Mouse (Mus musculus) intestine, postnatal 0 days (tissue): ENCODE results near the gene Bche. TPM values are rescaled to one million over a fixed set of nuclear protein-coding genes. Genes with fewer than 3 reads are reported as not detected.

Source experiments
- ATAC-seq: fragments of 200-750 bp; cut with Nextera tagmentation; 2 replicates; pipeline ENCODE4 v1.8.0; 2017; ENCODE audit warnings: mild to moderate bottlenecking, moderate TSS enrichment, moderate library complexity
- H3K27ac ChIP-seq: fragments of 300-500 bp; sonication (generic); 2 replicates; pipeline ENCODE4 v1.5.1; 2014; ENCODE audit warnings: mild to moderate bottlenecking, low read depth, low read length, moderate library complexity
- H3K27me3 ChIP-seq: fragments of 300-500 bp; sonication (generic); replicated peaks from 2 replicates; pipeline ENCODE4 v1.6.1; 2014; ENCODE audit warnings: low read length, mixed read lengths; ENCODE audit not compliant: control insufficient read depth, insufficient read depth
- H3K36me3 ChIP-seq: fragments of 300-500 bp; sonication (generic); 2 replicates; pipeline ENCODE4 v1.6.1; 2014; ENCODE audit warnings: mild to moderate bottlenecking, moderate library complexity; ENCODE audit not compliant: control insufficient read depth, insufficient read depth
- H3K4me1 ChIP-seq: fragments of 300-500 bp; sonication (generic); replicated peaks from 2 replicates; pipeline ENCODE4 v1.6.1; 2014; ENCODE audit warnings: antibody characterized with exemption, low read length, mixed read lengths; ENCODE audit not compliant: control insufficient read depth, insufficient read depth
- H3K4me2 ChIP-seq: fragments of 300-500 bp; sonication (generic); replicated peaks from 2 replicates; pipeline ENCODE4 v1.6.1; 2014; ENCODE audit warnings: low read depth, mild to moderate bottlenecking, moderate library complexity
- H3K4me3 ChIP-seq: fragments of 300-500 bp; sonication (generic); 2 replicates; pipeline ENCODE4 v1.5.1; 2014; ENCODE audit warnings: low read depth, low read length
- H3K9ac ChIP-seq: fragments of 300-500 bp; sonication (generic); 2 replicates; pipeline ENCODE4 v1.6.1; 2014; ENCODE audit warnings: mild to moderate bottlenecking, low read depth, low read length
- H3K9me3 ChIP-seq: fragments of 300-500 bp; sonication (generic); 2 replicates; pipeline ENCODE4 v1.6.1; 2016; ENCODE audit warnings: mixed run types; ENCODE audit not compliant: control insufficient read depth
- CTCF ChIP-seq: sonication (generic); IDR thresholded peaks from 2 replicates; pipeline ENCODE4 v1.5.1; 2016; ENCODE audit warnings: low read depth, mild to moderate bottlenecking, control low read depth, antibody characterized with exemption, moderate library complexity
- WGBS: fragments of 180-500 bp; shearing (Covaris S2); extraction: QIAGEN DNeasy Blood & Tissue Kit; methylation state at CpG from one replicate; pipeline ENCODE4 v1.1.7; 2014; 5-methylcytosine and 5-hydroxymethylcytosine counted together
- polyA plus RNA-seq: library from polyadenylated mRNA; unstranded; fragments of >200 nt; fragmentation: Nextera tagmentation; extraction: Ambion mirVana; gene quantifications from 2 replicates; pipeline ENCODE4 v1.2.1, GENCODE M21; 2015

The Bche gene
- polyA plus RNA-seq, 1 experiment from 2014 or later = 7.0 TPM

DNA sequence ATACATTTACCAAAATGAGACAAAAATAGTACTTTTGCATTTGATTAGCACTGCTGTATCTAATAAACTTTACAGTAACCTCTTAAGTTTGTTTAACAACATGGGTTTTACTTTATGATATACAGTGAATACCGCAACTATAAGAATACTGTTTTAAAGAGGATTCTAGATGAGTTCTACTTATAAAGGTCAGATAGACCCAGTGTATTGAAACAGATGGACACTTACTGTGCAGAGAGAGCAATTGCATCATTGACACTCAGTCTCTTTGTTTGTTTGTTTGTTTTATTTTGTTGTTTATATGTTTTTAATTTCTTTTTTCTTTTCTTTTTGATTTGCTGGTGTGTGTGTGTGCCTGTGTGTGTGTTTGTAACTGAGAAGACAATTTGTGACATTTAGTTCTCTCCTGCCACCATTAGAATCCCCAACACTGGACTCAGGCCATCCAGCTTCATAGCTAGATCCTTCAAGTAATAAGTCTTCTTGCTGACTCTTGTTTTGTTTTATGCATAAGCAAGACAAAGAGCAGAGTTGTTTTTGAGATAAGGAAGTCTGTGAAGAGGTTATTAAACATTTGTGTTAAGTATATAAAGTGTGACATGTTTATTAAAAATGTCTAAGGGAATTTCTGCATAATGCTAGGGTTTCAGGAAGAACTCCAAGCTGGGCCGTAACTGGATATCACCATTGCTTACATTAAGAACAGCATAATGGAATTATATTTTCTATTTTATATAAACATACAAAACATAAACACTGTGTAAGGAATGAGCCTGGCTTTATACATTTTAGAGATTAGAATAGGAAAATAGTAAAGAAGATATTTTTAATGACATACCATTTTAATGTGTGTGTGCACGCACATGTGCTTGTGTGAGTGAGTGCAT, 40.7 kb downstream of the Bche start:
- Histone ChIP-seq H3K9me3 (no peaks in the 10 kb centered on the region), H3K4me3 (no peak overlapping the region), H3K27ac (no peak overlapping the region), H3K9ac (no peak overlapping the region), H3K36me3 (no peaks in the 10 kb centered on the region), H3K4me1 (no peaks in the 10 kb centered on the region), H3K27me3 (no peaks in the 10 kb centered on the region), H3K4me2 (no peak overlapping the region)
- no peak for ATAC-seq
- 62% methylated on average over 3 of the region's 3 CpGs for WGBS
- TF ChIP-seq CTCF = no peak

DNA sequence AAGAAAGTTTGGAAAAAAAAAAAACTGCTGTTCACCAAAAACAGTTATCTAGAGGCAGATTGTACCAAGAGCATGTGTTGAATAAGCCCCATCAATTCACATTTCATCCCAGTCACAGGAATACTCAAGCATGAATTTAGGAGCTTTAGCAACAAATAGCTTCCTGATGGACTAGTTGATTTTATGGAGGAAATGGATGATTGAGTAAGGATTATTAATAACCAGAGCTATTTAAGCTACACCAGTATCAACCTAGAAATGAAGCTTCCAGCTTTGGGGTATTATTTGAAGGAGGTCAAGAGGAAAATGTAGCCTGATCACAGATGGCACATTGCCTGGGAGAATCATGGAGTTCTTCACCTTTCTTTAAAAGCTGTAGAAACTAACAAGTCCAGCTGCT, 57.9 kb downstream of the Bche start:
- H3K4me3 ChIP-seq = no peak overlapping the region
- ATAC-seq = no peak
- no peak for TF ChIP-seq CTCF
- no peaks in the 10 kb centered on the region for H3K27me3 ChIP-seq
- H3K9me3 ChIP-seq = no peaks in the 10 kb centered on the region
- H3K36me3 ChIP-seq = no peaks in the 10 kb centered on the region
- H3K4me1 ChIP-seq = no peaks in the 10 kb centered on the region
- H3K4me2 ChIP-seq = no peak overlapping the region
- H3K9ac ChIP-seq = no peak overlapping the region
- H3K27ac ChIP-seq = no peak overlapping the region

DNA sequence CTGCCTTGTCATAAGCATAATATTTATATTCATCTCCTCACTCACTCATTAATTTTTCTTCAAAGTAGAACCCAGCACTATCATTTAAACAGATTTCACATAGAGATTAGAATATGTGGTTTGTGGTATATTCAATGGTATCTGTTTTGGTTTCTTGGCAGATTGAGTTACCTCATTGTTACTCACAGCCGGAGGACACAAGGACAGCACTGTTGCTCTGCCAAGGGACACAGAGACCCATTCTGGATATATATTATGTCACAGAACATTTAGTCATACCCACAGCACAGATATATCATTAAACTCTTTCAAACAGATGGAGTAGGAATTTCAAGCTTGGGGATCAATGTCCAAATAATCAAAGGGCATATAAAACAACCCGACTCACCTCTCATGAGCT, 61.2 kb downstream of the Bche start:
- no peaks in the 10 kb centered on the region for H3K27me3 ChIP-seq
- no peak overlapping the region for H3K27ac ChIP-seq
- ATAC-seq = no peak
- WGBS = 92% methylated on average over 2 of the region's 2 CpGs
- no peaks in the 10 kb centered on the region for H3K36me3 ChIP-seq
- H3K9me3 ChIP-seq = no peaks in the 10 kb centered on the region
- no peak for TF ChIP-seq CTCF
- no peak overlapping the region for H3K4me3 ChIP-seq
- no peaks in the 10 kb centered on the region for H3K4me1 ChIP-seq
- no peak overlapping the region for H3K9ac ChIP-seq
- H3K4me2 ChIP-seq = no peak overlapping the region

DNA sequence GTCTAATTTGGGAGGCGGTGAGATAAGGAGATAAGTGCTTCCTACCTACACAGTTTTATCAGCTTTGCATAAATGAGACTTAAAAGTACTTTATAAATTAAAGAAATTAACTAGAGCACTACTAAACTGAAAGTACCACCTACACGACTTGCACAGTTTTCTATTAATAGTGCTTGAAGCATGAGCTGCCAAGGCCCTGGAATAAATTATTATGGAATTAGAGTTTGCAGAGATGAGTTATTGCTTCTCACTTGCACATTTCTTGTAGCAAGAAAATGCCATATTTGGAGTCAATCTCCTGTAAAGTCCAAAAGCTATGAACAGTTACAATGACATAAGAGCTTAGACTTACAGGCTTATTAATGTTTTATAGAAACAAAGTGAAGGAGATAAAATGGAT, 96.8 kb downstream of the Bche start:
- 78% methylated on average over 2 of the region's 2 CpGs for WGBS
- TF ChIP-seq CTCF = no peak
- Histone ChIP-seq H3K27me3 (no peaks in the 10 kb centered on the region), H3K9me3 (no peaks in the 10 kb centered on the region), H3K4me1 (no peaks in the 10 kb centered on the region), H3K9ac (no peak overlapping the region), H3K4me2 (no peak overlapping the region), H3K27ac (no peak overlapping the region), H3K4me3 (no peak overlapping the region), H3K36me3 (no peaks in the 10 kb centered on the region)
- ATAC-seq = no peak

DNA sequence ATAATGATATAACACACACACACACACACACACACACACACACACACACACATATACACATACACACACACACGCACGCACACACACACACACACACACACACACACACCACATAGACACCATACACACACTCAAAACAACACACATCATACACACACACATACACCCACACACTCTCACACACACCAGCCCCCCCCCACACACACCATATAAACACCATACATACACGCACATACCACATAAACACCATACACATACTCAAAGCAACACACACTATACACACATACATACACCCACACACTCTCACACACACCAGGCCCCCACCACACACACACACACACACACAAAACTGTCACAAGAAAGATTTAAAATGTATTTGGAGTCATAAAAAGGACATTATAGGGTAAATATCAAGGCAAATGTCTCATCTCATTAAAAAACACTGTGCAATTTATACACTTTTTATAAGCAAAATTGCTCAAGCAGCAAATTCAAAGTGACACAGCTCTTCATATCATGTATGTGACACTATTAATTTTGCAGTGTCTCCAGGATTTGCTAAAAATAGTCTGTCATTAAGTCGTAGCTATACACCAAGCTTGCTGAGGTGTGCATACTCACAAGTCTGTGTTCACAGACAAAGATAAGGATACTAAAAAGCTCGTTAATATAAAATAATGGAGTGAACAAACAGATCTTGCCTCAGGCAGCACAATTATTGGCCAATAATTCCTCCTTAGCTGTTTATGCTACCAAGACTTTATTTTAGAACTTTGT, 116.3 kb downstream of the Bche start:
- Histone ChIP-seq H3K36me3 (no peaks in the 10 kb centered on the region), H3K9me3 (no peaks in the 10 kb centered on the region), H3K4me1 (no peaks in the 10 kb centered on the region), H3K4me3 (no peak overlapping the region), H3K4me2 (no peak overlapping the region), H3K9ac (no peak overlapping the region), H3K27me3 (no peaks in the 10 kb centered on the region), H3K27ac (no peak overlapping the region)
- no peak for TF ChIP-seq CTCF
- WGBS = 79% methylated on average over 5 of the region's 5 CpGs
- no peak for ATAC-seq
